Mouse (Mus musculus) urinary bladder, postnatal 10 days (tissue): ENCODE results near the gene Cdk5rap1.

Source experiments
- DNase-seq: peaks from one replicate; pipeline ENCODE4 v3.0.0; 2022; ENCODE audit warnings: low spot score

Gene Cdk5rap1

DNA sequence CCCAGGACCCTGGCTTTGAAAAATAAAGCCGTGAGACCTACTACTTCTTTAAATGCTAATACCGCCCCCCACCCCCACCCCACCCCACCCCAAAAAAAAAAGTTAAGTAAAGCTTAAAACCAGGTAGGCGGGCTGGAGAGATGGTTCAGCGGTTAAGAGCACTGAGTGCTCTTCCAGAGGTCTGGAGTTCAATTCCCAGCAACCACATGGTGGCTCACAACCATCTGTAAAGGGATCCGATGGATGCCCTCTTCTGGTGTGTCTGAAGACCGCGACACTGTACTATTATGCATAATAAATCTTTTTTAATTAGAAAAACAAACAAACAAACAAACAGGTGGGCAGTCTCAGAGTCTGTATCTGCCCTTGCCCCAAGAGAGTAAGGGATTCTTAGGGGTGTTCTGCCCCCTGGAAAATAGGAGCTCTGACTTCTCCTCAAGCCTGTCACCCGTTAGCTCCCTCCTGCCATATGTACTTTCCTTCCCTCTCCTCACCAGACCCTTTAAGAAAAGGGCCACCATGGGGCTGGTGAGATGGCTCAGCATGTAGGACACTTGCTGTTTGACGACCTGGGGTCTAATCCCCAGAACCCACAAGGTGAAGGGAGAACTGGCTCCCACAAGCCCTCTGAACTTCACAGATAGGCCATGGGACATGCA lies at the start of gene Cdk5rap1:
TSS of gene Cdk5rap1 (minus strand) at position 169 of the 659 bp plus-strand sequence.
- no peak for DNase-seq

DNA sequence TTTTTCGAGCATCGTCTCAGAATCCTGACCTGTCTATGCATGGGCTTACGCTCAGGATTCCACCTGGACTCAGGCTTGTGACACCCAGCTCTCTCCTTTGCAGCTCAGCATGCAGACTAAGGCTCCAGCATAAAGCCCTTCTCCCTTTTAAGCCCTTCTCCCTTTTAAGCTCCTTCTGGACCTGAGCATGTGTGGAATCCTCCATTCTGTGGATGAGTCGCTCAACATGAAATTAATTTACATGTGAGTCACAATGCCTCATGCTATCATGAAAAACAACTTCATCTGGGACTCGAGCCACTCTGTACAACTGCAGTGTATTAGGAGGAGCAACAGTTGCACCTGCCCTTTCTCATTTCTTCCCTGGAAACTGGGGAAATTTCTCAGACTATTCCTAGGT lies 49.4 kb upstream of the Cdk5rap1 start:
- no peak for DNase-seq

- no peak for DNase-seq
These were observed 48.3 kb upstream of the Cdk5rap1 start for GRCm38 (mm10) chr2:154420942-154421731.

DNA sequence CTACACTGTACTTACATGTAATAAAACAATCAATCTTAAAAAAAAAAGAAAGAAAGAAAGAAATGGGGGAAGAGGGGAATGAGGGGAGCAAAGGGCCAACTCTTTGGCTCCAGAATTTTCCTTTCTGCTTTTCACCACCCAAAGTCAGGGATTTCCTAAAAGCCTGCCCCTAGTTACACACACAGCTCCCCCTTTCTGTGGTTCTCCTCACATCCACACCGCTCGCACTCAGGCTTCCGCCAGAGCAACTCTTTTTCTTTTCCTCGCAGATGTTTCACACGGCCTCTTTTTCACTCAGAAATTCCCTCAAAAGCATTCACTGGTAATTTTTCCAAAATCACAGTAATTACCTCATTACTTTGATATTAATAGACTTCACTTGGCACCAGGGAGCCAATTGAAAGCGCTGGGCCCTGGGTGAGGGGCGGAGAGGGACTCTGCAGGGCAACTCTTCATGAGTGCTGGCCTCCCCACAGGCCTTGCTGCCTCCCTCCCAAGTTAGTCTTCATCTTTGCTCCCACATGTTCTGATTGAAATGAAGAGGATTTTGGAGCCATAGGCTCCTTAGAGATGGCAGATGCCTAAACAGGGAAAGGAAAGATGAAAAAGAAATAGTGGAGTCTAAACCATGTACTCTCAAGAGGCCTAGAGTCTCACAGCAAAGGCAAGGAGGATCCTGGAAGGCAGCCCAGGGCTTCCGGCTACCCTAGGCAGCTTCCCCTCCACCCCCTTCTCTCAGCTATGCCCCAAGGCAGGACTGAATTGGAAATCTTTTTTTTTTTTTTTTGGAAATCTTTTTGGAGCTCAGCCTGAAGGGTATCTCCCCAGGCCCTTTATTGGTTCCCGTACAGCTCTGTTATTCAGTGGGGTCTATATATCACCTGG lies 47.1 kb upstream of the Cdk5rap1 start:
- DNase-seq = no peak

DNA sequence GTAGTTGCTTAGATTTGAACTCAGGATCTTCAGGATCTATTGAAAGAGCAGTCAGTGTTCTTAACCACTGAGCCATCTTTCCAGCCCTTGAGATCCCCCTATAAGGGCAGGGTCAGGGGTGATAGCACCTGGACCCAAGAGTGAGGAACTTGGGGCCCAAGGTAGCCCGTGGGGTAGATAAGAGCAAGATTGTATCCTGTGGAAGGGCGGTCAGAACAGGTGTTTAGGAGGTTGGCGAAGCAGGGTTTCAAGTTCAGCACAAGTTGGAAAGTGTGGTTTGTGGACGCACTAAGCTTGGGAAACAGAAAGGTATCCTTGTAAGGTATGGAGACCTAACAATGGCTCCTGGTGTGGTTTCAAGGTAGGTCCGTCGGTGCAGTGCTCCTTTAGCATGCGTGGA lies 45.2 kb upstream of the Cdk5rap1 start:
- DNase-seq = no peak

DNA sequence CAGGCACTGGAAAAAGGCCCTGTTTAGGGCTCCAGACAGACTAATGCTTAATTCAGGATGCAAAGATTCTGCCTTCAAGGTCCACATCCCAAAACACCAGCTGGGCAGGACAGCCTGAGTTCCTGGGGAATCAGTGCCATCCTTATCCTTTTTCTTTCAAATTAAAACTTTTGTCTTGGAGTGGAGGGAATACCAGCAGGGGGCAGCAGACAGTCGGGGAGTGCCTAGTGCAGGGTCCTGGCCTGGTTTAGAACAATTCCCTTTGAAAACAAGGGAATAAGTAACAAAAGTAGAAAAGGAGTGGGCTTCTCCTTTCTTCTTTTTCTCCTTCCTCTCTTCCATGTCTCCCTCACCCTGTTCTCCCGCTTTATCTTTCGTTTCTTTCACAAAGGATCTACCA lies 44.3 kb upstream of the Cdk5rap1 start:
- DNase-seq = no peak

DNA sequence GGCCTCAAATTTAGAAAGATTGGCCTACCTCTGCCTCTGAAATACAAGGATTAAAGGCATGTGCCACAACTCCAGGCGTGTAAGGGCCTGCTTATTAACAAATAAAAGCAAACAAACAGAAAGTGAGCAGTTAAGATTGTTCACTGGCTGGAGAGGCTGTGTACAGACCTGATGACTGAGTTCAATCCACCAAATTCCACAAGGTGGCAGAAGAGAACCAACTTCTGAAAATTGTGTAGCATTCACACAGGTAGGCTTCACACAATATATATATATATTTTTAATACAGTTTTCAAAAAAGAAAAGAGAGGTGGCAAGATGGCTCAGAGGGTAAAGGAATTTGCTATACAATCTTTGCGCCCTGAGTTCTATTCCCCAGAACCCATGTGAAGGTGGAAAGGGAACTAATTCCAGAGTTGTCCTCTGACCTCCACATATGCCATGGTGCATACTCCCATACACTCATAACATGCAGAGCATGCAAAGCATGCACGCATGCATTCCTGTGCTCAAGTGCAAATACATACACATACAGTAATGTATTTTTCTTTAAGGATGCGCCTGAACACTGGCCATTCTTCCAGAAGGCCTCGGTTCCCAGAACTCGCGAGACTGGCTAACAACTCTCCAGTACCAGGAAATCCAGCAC lies 39.3 kb upstream of the Cdk5rap1 start:
- DNase-seq = no peak

GRCm38 (mm10) chr2:154410355-154410754 lies 37.5 kb upstream of the Cdk5rap1 start:
- no peak for DNase-seq

- peak; percentile 41 for DNase-seq
These were observed 35.0 kb upstream of the Cdk5rap1 start, which contains the start of gene Snta1 for GRCm38 (mm10) chr2:154407643-154408445. Snta1 (minus strand) TSS chr2:154408099.

- DNase-seq = no peak
These were observed 34.3 kb upstream of the Cdk5rap1 start for GRCm38 (mm10) chr2:154407063-154407642.

- no peak for DNase-seq
These were observed 32.7 kb upstream of the Cdk5rap1 start for GRCm38 (mm10) chr2:154405447-154405994.

DNA sequence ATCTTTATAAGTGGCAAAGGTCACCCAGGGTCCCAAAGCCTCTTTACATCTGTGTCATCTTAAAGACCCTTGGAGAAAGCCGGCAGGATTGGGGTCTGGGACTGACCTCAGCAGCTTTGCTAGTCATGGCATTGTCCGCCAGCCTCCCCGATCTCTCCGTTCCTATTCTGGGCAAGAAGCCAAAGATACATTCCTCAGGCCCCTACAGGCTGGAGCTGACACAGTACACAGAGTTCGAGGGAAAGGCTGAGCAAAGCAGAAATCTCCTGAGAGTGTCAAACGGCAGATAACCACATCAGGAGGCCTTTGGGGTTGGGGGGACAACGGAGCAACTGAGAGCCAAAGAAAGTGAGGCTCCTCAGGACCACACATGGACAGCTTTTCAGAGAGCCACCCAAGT lies 30.0 kb upstream of the Cdk5rap1 start:
- no peak for DNase-seq

DNA sequence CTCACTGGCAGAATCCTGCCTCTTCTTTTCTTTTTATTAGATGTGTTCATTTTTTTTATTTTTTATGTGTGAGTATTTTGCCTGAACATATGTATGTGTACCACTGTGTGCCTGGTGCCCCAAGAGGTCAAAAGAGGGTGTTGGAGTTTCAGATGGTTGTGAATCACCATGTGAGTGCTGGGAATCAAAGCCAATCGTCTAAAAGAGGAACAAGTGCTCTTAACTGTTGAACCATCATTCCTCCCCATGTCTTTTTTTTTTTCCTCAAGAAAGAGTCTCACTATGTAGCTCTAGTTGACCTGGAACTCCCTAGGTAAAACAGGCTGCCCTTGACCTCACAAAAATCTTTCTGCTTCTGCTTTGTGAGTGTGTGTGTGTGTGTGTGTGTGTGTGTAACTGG lies 29.2 kb upstream of the Cdk5rap1 start:
- no peak for DNase-seq

GRCm38 (mm10) chr2:154399325-154399724 lies 26.5 kb upstream of the Cdk5rap1 start:
- no peak for DNase-seq

GRCm38 (mm10) chr2:154398267-154398666 lies 25.5 kb upstream of the Cdk5rap1 start:
- no peak for DNase-seq

DNA sequence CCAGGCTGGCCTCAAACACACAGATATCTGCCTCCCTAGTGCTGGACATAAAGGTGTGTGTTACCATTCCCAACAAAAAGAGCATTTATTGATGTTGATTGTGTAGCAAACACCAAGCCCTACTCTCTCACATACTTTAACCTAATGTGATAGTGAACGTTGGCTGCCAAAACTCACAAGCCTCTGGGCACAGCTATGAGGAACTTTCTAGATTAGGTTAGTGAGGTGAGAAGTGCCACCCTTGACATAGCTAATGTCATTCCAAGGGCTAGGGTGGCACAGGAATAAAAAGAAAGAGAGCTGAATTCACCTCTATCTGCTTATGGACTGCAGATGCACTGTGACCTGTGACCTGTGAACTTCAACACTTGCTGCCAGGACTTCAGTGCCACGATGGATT lies 23.7 kb upstream of the Cdk5rap1 start:
- DNase-seq = no peak

DNA sequence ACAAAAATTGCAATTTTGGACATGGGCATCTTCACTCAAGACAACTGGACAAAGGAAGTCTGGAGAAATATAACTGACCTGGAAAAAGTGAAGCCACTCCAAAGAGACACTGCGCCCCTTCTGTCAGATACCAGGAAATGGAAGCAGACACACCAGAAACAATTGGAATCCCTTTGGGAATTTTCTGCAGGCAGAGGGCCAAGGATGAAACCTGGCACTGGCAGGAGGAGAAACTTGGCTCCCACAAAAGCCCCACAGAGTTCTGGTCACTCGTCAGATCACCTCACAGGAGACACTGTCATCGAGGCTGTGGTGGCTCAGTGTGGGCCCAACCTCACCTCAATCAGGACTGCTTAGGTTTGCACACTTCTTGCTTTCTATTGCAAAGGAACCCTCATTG lies 21.8 kb upstream of the Cdk5rap1 start:
- DNase-seq = no peak

DNA sequence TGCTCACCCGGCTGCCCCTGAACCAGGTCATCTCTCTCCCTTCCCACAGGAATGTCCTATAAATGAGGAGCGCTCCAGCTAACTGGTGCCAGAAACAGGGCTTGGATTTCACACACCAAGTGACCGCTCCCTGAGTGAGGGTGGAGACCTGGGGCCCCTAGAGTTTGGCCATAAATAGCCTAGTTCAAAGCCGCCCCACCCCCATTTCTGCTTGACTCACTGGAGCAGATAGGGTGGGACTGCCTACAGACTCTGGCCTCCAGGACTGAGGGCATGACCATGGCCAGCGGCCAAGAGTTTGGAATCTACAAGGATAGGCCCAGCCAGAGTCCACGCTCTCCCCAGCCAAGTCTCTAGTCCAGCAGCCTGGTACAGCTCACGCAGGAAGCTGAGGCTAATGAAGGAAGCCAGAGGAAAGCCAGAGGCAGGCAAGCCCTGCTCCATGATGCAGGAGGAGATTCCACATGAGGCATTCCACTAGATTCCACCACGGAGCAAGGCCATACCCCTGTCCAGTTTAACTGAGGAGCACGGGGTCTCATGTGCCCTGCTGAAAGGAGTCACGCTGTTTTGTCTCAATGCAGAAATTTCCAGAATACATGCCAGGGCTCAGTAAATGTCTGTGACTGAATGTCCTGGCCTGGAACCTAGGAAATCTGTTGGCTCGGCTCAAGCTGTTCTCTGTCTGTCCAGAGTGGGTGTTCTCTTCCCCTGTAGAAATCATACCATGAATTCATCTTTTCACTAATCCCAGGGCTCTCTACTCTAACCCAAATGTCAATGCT lies 17.6 kb upstream of the Cdk5rap1 start:
- peak; percentile 38 for DNase-seq

- no peak for DNase-seq
These were observed 6.3 kb upstream of the Cdk5rap1 start for GRCm38 (mm10) chr2:154379103-154379502.
